Mouse (Mus musculus): ENCODE measurements around the gene Itpk1.

DNA sequence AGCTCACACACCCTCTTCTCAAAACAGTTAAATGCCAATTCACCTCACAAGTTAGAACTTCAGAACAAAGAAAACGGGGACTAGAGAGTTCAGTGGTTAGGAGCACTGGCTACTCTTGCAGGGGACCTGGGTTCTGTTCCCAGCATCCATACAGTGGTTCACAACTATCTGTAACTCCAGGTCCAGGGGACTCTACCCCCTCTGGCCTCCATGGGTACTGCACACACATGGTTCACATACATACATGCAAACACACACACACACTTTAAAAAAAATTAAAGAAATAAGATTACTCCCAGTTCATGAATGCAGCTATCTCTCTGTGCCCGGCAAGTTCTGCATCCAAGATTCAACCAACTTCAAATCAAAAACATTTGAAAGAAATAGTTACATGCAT lies 40.7 kb downstream of the Itpk1 start:
- TF ChIP-seq CTCF (IDR thresholded peaks at IDR 0.05; ENCODE audit: borderline replicate concordance, insufficient read depth, low read depth, low read length) (no peak), POLR2A (IDR thresholded peaks at IDR 0.05; ENCODE audit: borderline replicate concordance, insufficient read depth, low read length) (no peak)

Data from cerebellum, adult 2 months (tissue).